Mouse (Mus musculus) kidney, adult 2 months (tissue): ENCODE data around the gene 4930519G04Rik.

Source experiments
- CTCF ChIP-seq: fragments of 200-500 bp; conservative IDR thresholded peaks from 2 replicates; pipeline ENCODE4 v1.5.1; 2011; ENCODE audit warnings: low read depth, mild to moderate bottlenecking, control low read depth, low read length, moderate library complexity, mixed read lengths; ENCODE audit not compliant: insufficient read depth, insufficient read length
- POLR2A ChIP-seq: fragments of 200-500 bp; IDR thresholded peaks from one replicate; pipeline ENCODE4 v1.6.1; 2011; ENCODE audit warnings: low read depth, low read length, control low read depth

- TF ChIP-seq CTCF (no peak), POLR2A (no peak)
These were observed 26.0 kb upstream of the 4930519G04Rik start for GRCm38 (mm10) chr5:114827427-114827826.
